Mouse (Mus musculus) layer of hippocampus, adult 18-20 months (tissue): Measurements from ENCODE around the gene Polr2l. TPM values are rescaled to one million over a fixed set of nuclear protein-coding genes. Genes with fewer than 3 reads are reported as not detected.
A peak's percentile ranks its signal among the peaks of the same experiment; 100 is the strongest.

Experiments
- DNase-seq, 2 experiments: peaks; one replicate each; pipeline ENCODE4 v3.0.0; 2022; ENCODE audit warnings: low spot score in 2 of 2
- total RNA-seq, 2 experiments: library from RNA; stranded (reverse); gene quantifications; 2 replicates each; pipeline ENCODE4 v1.2.3; 2021

Polr2l gene
- total RNA-seq, 2 experiments from 2014 or later, result 39.2 to 42.8 TPM

DNA sequence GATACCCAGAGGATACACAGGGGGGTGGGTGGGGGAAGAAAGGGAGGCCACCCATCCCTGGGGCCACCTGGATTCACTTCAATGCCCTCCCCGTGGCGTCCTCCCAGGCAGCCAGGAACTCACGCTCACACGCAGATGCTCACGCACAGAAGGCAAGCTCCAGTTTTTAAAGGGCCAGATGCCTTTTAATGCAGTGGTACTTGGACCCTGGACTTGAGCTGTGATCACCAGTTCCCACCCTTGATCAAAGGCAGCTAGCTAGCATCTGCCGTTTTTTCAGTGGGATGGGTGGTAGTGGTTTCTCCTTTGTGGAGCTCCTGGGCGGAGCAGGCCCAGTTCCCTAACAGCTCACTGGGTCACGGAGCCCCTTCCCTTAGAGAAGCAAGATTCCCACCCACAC lies 40.5 kb downstream of the Polr2l start:
- DNase-seq, result peak; percentile 74 to 85

DNA sequence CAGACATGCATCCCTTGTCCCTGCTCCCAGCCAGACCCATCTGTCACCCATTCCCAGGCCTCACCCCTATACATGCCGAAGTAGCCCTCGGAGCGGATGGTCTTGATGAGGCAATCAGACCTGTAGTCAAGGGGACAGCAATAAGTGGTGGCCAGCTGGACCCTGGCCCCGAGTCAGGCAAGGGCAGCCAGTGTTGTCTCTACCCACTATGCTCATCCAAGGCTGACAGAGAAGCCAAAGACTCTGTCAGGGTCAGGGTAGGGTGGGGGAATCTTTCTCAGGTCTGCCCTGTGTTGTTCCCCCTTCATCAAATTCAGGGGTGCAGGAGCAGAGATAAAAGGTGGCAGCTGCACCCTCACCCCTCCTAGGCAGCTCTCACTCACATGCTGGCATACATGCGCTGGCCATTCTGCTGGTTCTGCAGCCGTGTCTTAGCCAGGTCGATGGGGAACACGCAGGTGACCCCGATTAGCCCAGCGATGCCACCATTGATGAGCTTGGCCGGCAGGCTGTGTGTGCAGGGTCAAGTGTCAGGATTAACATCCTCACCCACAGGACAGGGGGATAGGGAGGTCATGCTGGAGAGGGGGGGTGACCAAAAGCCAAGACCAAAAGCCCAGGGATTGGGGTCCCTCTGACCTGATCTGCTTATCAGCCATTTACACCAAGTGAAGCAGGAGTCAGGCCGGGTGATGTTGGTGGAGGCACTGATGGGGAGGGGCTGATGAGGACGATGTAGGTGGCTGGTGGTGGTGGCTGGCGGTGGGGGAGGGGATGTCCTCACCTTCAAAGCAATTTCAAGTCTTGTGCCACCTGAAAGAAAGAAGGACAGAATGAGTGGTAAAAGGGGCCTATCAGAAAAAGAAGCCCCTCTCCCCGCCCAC lies 41.2 kb downstream of the Polr2l start:
- DNase-seq, result no peak

DNA sequence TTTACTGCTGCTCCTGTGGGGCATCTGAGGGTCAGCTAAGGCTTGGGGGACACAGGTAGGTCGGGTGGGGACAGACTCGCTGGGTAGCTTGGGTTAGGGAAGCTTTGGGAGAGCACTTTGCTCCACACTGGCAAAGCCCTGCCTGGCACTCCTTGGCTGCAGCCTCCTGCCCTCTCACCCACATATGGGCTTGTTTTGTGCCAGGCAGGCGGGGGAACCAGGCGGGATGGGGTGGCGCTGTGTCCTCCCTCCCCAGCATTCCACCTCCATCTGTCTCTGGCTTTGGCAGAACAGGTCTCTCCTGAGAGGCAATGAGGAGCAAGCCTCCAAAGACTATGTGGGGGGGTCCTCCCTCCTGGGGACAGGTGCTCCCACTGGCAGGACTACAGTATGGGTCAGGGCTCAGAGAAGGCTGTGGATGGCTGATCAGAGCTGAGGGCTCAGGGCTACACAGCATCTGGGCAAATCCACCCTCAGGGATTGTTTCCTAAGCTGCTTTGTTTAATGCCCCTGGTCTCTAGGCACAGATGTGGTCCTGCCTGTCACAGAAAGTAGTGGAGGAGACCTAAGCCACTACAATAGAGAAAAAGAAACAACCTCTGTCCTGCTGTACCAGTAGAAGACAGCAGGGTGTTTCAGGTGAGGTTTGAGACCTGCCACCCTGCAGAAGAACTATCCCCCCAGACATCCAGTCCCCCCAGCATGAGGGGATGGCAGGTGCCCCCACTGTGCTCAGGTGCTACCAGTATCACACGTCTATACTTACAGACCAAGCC lies 42.0 kb downstream of the Polr2l start:
- peak in 1 of 2 experiments; percentile 49 for DNase-seq

DNA sequence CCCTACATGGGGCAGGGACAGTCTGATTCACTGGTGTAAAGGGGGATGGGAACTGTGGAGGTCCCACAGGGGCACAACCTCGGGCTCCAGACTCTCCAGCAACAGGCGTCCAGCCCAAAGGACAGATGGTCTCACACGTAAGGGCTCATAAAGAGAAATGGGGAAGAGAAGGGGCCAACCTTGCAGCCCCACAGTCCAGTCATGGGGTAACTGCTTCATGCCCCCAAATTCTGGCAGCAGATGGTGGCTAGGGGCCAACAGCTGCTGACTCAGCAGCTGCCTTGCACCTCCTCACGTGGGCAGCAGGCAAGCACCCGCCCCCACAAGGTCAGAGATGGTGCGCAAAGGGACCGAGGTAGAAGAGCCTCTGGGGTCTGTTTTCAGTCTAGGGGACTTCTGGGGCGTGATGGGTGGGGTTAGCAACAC lies 42.7 kb downstream of the Polr2l start:
- DNase-seq, result no peak

DNA sequence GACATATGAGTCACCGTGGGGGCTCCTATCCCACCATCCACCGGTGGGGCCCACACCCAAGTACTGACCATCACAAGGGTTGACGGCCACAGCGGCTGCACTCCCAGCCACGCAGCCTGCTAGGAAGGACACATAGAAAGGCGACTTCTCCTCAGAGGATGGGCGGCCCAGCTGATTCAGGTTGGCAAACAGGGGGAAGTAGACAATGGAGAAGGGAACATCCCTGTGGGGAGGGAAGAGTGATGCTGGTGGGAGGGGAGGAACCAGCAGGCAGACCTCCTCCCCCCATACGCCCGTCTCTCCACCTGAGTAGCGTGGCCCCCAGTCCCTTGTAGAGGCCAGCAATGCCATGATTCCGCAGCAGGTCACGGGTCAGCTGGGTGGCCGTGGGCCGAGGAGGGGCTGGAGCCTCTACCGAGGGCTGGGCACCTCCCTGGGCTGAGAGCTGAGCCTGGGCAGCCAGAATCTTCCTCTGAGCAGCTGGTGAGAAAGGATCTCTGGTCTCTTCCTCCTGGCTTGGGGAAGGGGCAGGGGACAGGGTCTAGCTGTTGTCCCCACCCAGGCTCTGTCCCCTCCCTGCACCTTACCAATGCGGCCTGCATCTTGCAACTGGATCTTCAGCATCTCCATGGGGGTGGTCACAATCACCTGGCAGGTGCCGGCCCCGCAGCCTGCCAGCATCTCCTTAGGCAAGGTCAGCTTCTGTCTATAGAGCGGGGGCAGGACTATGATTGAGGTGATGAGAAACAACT lies 43.3 kb downstream of the Polr2l start:
- DNase-seq, result no peak

DNA sequence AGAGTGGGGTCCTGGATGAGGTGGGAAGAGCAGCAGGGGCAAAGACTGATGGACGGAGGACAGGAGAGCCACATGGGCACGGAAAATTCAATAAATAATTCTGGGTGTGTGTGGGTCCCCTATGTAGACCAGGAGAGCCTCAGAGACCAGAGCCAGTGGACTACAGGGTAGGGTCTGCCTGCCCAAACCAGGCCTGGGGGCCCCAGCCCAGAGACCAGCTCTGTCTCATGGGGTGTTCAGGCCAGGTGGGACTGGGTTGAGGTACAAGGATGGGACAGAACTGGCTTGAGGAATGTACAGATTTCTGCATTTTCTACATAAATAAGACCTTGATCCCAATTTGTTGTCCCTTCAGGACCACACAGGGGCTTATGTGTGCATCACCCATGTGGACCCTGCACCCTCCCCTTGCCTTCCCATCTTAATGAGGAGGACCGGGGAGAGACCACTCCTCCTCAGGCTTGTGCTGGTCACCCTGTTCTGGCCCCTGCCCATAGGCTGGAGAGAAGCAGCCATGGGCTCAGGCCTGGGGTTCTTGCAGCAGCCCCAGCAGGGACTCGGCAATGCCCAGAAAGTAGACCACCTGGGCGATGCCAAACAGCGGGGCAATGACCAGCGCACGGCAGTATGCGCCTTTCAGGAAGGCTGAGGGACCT lies 44.2 kb downstream of the Polr2l start:
- DNase-seq, result no peak

DNA sequence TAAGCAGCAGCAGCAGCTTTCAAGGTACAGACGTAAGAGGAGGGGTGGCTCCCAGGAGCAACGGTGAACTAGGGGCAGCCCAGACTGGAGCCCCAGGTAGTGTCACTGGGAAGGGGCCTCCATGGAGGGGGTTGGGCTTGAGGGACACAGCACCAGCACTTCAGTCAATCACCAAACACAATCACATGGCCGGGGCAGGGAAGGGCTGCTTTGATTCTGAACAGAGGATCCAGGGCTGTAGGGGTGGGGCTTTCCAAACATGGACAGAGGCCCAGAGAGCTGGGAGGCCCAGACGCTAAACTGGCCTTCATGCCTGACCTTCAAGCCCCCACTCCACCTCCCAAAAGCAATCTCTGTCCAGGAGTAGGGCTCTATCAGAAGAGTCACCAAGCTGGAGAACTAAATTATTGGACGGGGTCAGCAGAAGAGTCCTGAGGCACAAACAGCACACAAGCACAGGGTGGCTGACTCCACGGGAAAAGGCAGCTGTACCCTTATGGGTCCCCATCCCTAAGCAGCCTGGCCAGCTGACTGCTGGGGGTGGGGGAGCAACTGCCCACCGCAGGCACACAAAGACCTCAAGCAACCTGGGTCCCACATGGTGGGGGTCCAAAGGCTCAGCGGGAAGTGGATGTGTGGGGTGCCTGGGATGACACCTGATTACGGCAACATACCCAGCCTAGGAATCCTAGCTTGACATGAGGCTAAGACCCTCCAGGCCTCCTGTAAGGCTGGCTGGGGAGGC lies 44.9 kb downstream of the Polr2l start:
- no peak for DNase-seq

DNA sequence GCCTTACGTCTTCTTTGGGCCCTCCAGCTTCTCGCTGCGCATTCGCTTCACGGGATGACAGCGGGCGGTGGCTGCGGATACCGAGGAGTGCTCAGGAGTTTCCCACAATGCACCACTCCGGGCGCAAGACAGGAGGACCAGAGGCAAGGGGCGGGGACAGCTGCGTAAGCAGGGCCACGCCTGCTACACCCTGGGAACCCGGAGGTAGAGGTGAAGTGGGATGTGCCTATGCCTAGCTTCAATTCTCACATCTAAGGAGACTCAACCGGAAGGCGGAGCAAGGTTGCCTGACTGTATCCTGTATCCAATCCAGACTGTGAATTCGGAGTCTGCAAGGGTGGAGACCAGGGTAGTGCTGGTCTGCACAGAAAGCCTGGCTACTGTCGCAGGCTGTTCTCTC lies 45.6 kb downstream of the Polr2l start, which contains the start of gene Cend1:
Gene Cend1, minus strand, starts transcription at position 182 of the 400 bp plus-strand sequence.
- peak; percentile 89 to 92 for DNase-seq

DNA sequence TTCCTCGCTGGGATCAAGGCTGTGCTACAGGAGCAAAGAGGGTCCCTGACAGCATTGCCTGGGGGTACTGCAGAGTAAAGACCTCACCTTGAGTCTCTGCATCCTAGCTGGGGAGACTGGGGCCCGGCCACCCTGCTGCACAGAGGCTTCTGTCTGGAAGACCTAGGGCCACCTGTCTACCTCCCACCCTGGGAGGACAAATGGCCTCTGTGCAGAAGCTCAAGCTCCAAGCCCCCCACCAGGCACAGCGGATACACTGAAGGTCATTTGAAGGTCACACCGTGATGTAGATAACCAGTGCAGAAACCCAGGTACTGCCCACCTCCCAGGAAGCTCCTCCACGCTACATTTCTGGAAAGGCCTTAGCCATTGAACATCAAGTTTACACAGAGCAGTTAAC lies 46.2 kb downstream of the Polr2l start:
- no peak for DNase-seq

DNA sequence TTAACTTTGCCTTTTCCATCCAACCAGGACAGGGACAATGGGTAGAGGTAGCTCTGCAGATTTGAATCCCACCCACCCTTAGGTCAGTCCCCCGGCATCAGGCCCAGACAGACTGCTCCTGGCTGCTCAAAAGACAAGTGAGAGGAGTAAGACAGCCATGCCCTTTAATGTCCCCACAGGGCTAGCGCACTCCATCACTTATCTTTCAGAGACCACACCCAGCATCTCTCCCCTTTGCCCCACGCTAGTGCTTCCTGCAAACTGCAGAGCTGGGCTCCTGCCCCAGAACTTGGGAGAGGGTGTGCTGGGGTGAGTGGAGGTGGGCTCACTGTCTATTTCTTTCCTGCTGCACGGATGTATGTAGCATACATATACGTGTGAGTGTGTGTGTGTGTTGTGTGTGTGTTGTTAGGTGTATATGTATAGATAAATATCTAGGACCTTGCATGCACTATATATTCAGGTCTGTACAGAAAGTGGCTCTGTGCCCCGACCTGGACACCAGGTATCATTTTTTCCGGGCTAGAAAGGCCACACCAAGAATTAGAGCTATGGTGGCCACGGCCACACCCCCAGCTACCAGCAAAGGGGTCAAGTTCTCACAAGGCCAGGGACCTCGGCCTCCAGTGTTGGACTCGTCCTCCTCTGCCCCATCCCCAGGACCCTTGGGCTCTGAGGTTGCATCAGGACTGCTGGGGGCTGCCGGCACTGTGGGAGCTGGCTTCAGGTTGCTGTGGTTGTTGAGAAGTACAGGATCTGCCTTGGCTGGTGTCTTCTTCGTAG lies 47.8 kb downstream of the Polr2l start:
- DNase-seq, result no peak

DNA sequence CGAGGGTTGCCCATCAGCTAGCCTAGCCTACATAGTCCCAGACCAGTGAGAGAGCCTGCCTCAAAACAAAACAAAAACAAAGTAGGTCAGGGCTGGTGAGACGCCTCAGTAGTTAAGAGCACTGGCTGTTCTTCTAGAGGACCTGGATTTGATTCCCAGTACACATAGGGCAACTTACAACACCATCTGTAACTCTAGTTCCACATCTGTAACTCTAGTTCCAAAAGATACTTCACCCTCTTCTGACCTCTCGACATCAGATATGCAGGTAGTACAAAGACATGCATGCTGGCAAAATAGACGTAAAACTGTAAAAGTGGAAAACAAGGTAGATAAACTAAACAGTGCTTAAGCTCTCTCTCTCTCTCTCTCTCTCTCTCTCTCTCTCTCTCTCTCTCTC lies 51.1 kb downstream of the Polr2l start:
- no peak for DNase-seq

Other genes starting within 250 kb of the Polr2l start
- gene Phrf1, start 246.3 kb downstream of the Polr2l start, total RNA-seq, result 10 to 100 TPM; 76.9 to 78.8 TPM
- 1 to 10 TPM in 1 of 2 experiments, under 1 TPM in 1; 0.46 to 1.2 TPM for gene Irf7, start 208.7 kb downstream of the Polr2l start, total RNA-seq
- not detected for gene Cdhr5, start 198.3 kb downstream of the Polr2l start, total RNA-seq
- not detected for gene Sct, start 196.0 kb downstream of the Polr2l start, total RNA-seq
- gene Drd4, start 183.1 kb downstream of the Polr2l start, total RNA-seq, result not detected
- 10 to 100 TPM; 66.3 to 79.6 TPM for gene Deaf1, start 147.4 kb downstream of the Polr2l start, total RNA-seq
- gene Tmem80, start 147.4 kb downstream of the Polr2l start, total RNA-seq, result 10 to 100 TPM; 29.2 to 30.5 TPM
- gene Eps8l2, start 136.3 kb downstream of the Polr2l start, total RNA-seq, result 1 to 10 TPM; 5.0 to 9.0 TPM
- 100 to 1,000 TPM; 122 to 125 TPM for gene Taldo1, start 82.9 kb downstream of the Polr2l start, total RNA-seq
- 10 to 100 TPM; 37.7 to 39.9 TPM for gene Gatd1, start 61.0 kb downstream of the Polr2l start, total RNA-seq
- gene Cend1, start 45.6 kb downstream of the Polr2l start, total RNA-seq, result 100 to 1,000 TPM; 265 to 270 TPM
- gene Slc25a22, start 37.2 kb downstream of the Polr2l start, total RNA-seq, result 100 to 1,000 TPM; 319 to 320 TPM
- 1 to 10 TPM in 1 of 2 experiments, under 1 TPM in 1; 0.69 to 1.1 TPM for gene Pidd1, start 31.1 kb downstream of the Polr2l start, total RNA-seq
- 100 to 1,000 TPM; 557 to 573 TPM for gene Rplp2, start 27.8 kb downstream of the Polr2l start, total RNA-seq
- gene Pnpla2, start 19.9 kb downstream of the Polr2l start, total RNA-seq, result 10 to 100 TPM; 29.9 to 35.6 TPM
- 1 to 10 TPM; 3.3 TPM for gene Cracr2b, start 14.0 kb downstream of the Polr2l start, total RNA-seq
- 10 to 100 TPM; 24.2 to 26.0 TPM for gene Cd151, start 7.7 kb downstream of the Polr2l start, total RNA-seq
- 10 to 100 TPM; 11.3 to 11.7 TPM for gene Tspan4, start 108 bp upstream of the Polr2l start, total RNA-seq
- 10 to 100 TPM; 72.6 to 76.2 TPM for gene Chid1, start 64.7 kb upstream of the Polr2l start, total RNA-seq
- 100 to 1,000 TPM; 233 to 238 TPM for gene Ap2a2, start 87.0 kb upstream of the Polr2l start, total RNA-seq
- gene Muc6, start 180.2 kb upstream of the Polr2l start, total RNA-seq, result not detected
- not detected for gene Muc2, start 215.2 kb upstream of the Polr2l start, total RNA-seq